Mouse (Mus musculus) kidney, postnatal 25 days (tissue): ENCODE measurements around the gene Bola1.
"Not testable (repeated sequence)": the region's sequence is repeated elsewhere in the genome, so short reads cannot be mapped to it uniquely, and the experiment has no call there.

Source experiments
- DNase-seq, 2 experiments: peaks; one replicate each; pipeline ENCODE4 v3.0.0; 2021; ENCODE audit warnings: mixed read lengths in 2 of 2

Bola1 gene

GRCm38 (mm10) chr3:96225421-96225820, 5.9 kb upstream of the Bola1 start:
- no peak for DNase-seq

GRCm38 (mm10) chr3:96222774-96223173, 3.3 kb upstream of the Bola1 start:
- DNase-seq = no peak

GRCm38 (mm10) chr3:96221640-96222038, 2.1 kb upstream of the Bola1 start:
- no peak for DNase-seq

- peak; percentile 85 to 91 for DNase-seq
These were observed 1.5 kb upstream of the Bola1 start, which contains the start of the genes Hist2h2ac and Hist2h2be for GRCm38 (mm10) chr3:96220765-96221639. TSS of gene Hist2h2ac (minus strand) at chr3:96220880. TSS of gene Hist2h2be (plus strand) at chr3:96221119.

- peak in 1 of 2 experiments; percentile 15 for DNase-seq
These were observed 739 bp upstream of the Bola1 start for GRCm38 (mm10) chr3:96220131-96220764.

GRCm38 (mm10) chr3:96219191-96219641, 293 bp downstream of the Bola1 start:
- peak in 1 of 2 experiments; percentile 21 for DNase-seq

- peak in 1 of 2 experiments; percentile 36 for DNase-seq
These were observed 10.3 kb downstream of the Bola1 start for GRCm38 (mm10) chr3:96209242-96209641.

GRCm38 (mm10) chr3:96207819-96208218, 11.7 kb downstream of the Bola1 start:
- no peak for DNase-seq

- DNase-seq = no peak
These were observed 19.8 kb downstream of the Bola1 start for GRCm38 (mm10) chr3:96199731-96200130.

GRCm38 (mm10) chr3:96198601-96199251, 20.8 kb downstream of the Bola1 start:
- DNase-seq = not testable (repeated sequence)

- DNase-seq = peak in 1 of 2 experiments; percentile 42
These were observed 21.3 kb downstream of the Bola1 start for GRCm38 (mm10) chr3:96198181-96198580.

- DNase-seq = peak; percentile 91 to 96
These were observed 22.3 kb downstream of the Bola1 start for GRCm38 (mm10) chr3:96197129-96197749.

GRCm38 (mm10) chr3:96196437-96197128, 22.9 kb downstream of the Bola1 start:
- DNase-seq = no peak

- no peak for DNase-seq
These were observed 23.7 kb downstream of the Bola1 start for GRCm38 (mm10) chr3:96195616-96196313.

- no peak for DNase-seq
These were observed 24.5 kb downstream of the Bola1 start for GRCm38 (mm10) chr3:96194966-96195365.

GRCm38 (mm10) chr3:96192977-96193376, 26.5 kb downstream of the Bola1 start:
- no peak for DNase-seq

- no peak for DNase-seq
These were observed 37.1 kb downstream of the Bola1 start for GRCm38 (mm10) chr3:96182382-96182776.

GRCm38 (mm10) chr3:96181510-96182381, 37.8 kb downstream of the Bola1 start:
- DNase-seq = no peak

GRCm38 (mm10) chr3:96180727-96181477, 38.6 kb downstream of the Bola1 start, which contains the start of gene Sv2a:
TSS of gene Sv2a (plus strand) at chr3:96181151.
- peak; percentile 59 to 83 for DNase-seq

- DNase-seq = no peak
These were observed 40.0 kb downstream of the Bola1 start for GRCm38 (mm10) chr3:96179531-96179930.
